Mouse (Mus musculus) olfactory bulb, adult 2 months (tissue): ENCODE results near the gene Hhex.

Source experiments
- CTCF ChIP-seq: fragments of 200-500 bp; IDR thresholded peaks from 2 replicates; pipeline ENCODE4 v1.5.1; 2012; ENCODE audit warnings: low read depth, mild to moderate bottlenecking, low read length, moderate library complexity; ENCODE audit not compliant: insufficient read depth
- POLR2A ChIP-seq: fragments of 200-500 bp; IDR thresholded peaks from 2 replicates; pipeline ENCODE4 v1.6.1; 2012; ENCODE audit warnings: mild to moderate bottlenecking, low read depth, low read length, moderate library complexity; ENCODE audit not compliant: insufficient read depth

- TF ChIP-seq POLR2A = no peak
- no peak for TF ChIP-seq CTCF
These were observed 6.0 kb upstream of the Hhex start for GRCm38 (mm10) chr19:37428589-37428988.
